Mouse (Mus musculus) intestine, embryonic 15.5 days (tissue): ENCODE data around the gene Tmem87b. TPM values are rescaled to one million over a fixed set of nuclear protein-coding genes. Genes with fewer than 3 reads are reported as not detected.
A peak's percentile ranks its signal among the peaks of the same experiment; 100 is the strongest.

Experiments
- ATAC-seq: fragments of 200-750 bp; cut with Nextera tagmentation; 2 replicates; pipeline ENCODE4 v1.8.0; 2017; ENCODE audit warnings: moderate TSS enrichment, moderate library complexity
- H3K27ac ChIP-seq: fragments of 300-500 bp; sonication (generic); 2 replicates; pipeline ENCODE4 v1.5.1; 2015; ENCODE audit warnings: mild to moderate bottlenecking, inconsistent platforms
- H3K27me3 ChIP-seq: fragments of 300-500 bp; sonication (generic); replicated peaks from 2 replicates; pipeline ENCODE4 v1.6.1; 2015; ENCODE audit warnings: inconsistent platforms
- H3K36me3 ChIP-seq: fragments of 300-500 bp; sonication (generic); 2 replicates; pipeline ENCODE4 v1.6.1; 2015; ENCODE audit warnings: inconsistent platforms
- H3K4me1 ChIP-seq: fragments of 300-500 bp; sonication (generic); replicated peaks from 2 replicates; pipeline ENCODE4 v1.6.1; 2015; ENCODE audit warnings: inconsistent platforms
- H3K4me2 ChIP-seq: fragments of 300-500 bp; sonication (generic); replicated peaks from 2 replicates; pipeline ENCODE4 v1.6.1; 2015; ENCODE audit warnings: mild to moderate bottlenecking, inconsistent platforms
- H3K4me3 ChIP-seq: fragments of 300-500 bp; sonication (generic); replicated peaks from 2 replicates; pipeline ENCODE4 v1.5.1; 2015; ENCODE audit warnings: inconsistent platforms
- H3K9ac ChIP-seq: fragments of 300-500 bp; sonication (generic); 2 replicates; pipeline ENCODE4 v1.6.1; 2015; ENCODE audit warnings: inconsistent platforms
- H3K9me3 ChIP-seq: fragments of 300-500 bp; sonication (generic); 2 replicates; pipeline ENCODE4 v1.6.1; 2016; ENCODE audit warnings: inconsistent platforms
- WGBS: fragments of 180-500 bp; shearing (Covaris S2); methylation state at CpG from one replicate; pipeline ENCODE4 v1.1.7; 2015; 5-methylcytosine and 5-hydroxymethylcytosine counted together
- polyA plus RNA-seq: library from polyadenylated mRNA; unstranded; fragments of >200 nt; fragmentation: Nextera tagmentation; extraction: Ambion mirVana; gene quantifications from 2 replicates; pipeline ENCODE4 v1.2.1, GENCODE M21; 2015

The Tmem87b gene
- polyA plus RNA-seq, 1 experiment from 2014 or later, result 50.7 TPM

- Histone ChIP-seq H3K4me3 (peak within 1 kb of the TSS; percentile 54), H3K9me3 (no peaks in the 10 kb centered on the region), H3K36me3 (no peaks in the 10 kb centered on the region), H3K27me3 (peaks cover 7% of the 10 kb centered on the region), H3K27ac (no peak within 1 kb of the TSS), H3K4me1 (peaks cover 10% of the 10 kb centered on the region; the same call in 1 of the 2 replicates), H3K9ac (peak within 1 kb of the TSS; percentile 56), H3K4me2 (peak within 1 kb of the TSS; percentile 99)
- no peak for ATAC-seq
- 91% methylated on average over 9 of the region's 9 CpGs for WGBS
These were observed 44.7 kb downstream of the Tmem87b start, which contains the start of gene Fbln7 for GRCm38 (mm10) chr2:128862636-128863035. TSS of gene Fbln7 (plus strand) at chr2:128862981.

GRCm38 (mm10) chr2:128863777-128864331 is 45.9 kb downstream of the Tmem87b start:
- Histone ChIP-seq H3K4me1 (peaks cover 10% of the 10 kb centered on the region; the same call in 1 of the 2 replicates), H3K27me3 (peaks cover 7% of the 10 kb centered on the region), H3K9ac (peak overlapping the region; percentile 56), H3K9me3 (no peaks in the 10 kb centered on the region), H3K27ac (no peak overlapping the region), H3K4me3 (peak overlapping the region; percentile 54), H3K36me3 (no peaks in the 10 kb centered on the region), H3K4me2 (peak overlapping the region; percentile 99)
- WGBS, result under 1% methylated on average over 38 of the region's 38 CpGs
- peak; percentile 81 for ATAC-seq

GRCm38 (mm10) chr2:128865061-128865460 is 47.1 kb downstream of the Tmem87b start:
- H3K4me1 ChIP-seq, result peaks cover 10% of the 10 kb centered on the region; the same call in 1 of the 2 replicates
- H3K4me3 ChIP-seq, result no peak overlapping the region
- 0 out of 2 replicates have a peak overlapping the region, but pooled peaks have one; percentile 4 for H3K4me2 ChIP-seq
- no peaks in the 10 kb centered on the region for H3K9me3 ChIP-seq
- H3K9ac ChIP-seq, result no peak overlapping the region
- H3K27ac ChIP-seq, result no peak overlapping the region
- H3K36me3 ChIP-seq, result no peaks in the 10 kb centered on the region
- 30% methylated on average over 3 of the region's 3 CpGs for WGBS
- no peak for ATAC-seq
- H3K27me3 ChIP-seq, result peaks cover 7% of the 10 kb centered on the region

DNA sequence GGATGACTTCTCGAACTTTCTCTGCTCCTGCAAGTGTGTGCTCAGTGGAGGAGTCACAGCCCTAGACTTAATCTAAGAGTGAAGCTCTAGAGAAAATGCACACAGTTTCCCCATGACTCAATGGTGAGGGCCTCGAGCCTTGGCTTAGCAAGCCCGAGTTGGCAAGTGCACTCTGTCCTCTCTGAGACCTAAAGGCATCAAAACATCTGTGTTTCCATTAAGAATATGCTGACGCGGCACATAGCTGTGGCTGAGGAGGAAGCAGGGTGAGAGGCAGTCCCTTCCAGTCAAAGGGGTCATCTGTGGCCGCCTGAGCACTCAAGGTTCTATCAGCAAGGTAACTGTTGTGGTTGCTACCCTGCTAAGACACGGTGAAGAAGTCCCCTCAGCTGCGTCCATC is 53.7 kb downstream of the Tmem87b start:
- no peaks in the 10 kb centered on the region for H3K4me1 ChIP-seq
- H3K27ac ChIP-seq, result no peak overlapping the region
- H3K27me3 ChIP-seq, result no peaks in the 10 kb centered on the region
- H3K9me3 ChIP-seq, result no peaks in the 10 kb centered on the region
- no peak overlapping the region for H3K4me2 ChIP-seq
- no peak overlapping the region for H3K9ac ChIP-seq
- no peak overlapping the region for H3K4me3 ChIP-seq
- no peak for ATAC-seq
- no peaks in the 10 kb centered on the region for H3K36me3 ChIP-seq
- 74% methylated on average over 8 of the region's 8 CpGs for WGBS

DNA sequence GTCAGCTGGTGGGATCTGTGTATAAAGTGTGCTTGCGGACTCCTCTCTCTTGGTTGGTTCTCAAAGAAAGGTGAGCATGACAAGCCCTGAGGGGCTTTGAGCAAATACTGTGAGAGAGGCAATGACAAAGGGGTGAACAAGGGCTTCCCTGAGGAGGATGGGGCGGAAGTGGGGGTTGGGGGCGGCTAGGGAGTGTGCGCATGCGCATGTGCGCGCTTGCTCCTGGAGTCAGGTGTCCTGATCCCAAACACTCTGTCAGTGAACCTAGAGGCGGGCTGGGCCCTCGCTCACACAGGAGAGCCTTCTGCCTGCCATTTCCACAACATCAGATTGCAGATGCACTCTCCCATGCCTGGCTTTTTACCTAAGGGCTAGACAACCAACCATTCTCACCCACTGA is 54.3 kb downstream of the Tmem87b start:
- 93% methylated on average over 9 of the region's 9 CpGs for WGBS
- Histone ChIP-seq H3K4me2 (no peak overlapping the region), H3K9me3 (no peaks in the 10 kb centered on the region), H3K4me3 (no peak overlapping the region), H3K27ac (no peak overlapping the region), H3K9ac (no peak overlapping the region), H3K36me3 (no peaks in the 10 kb centered on the region), H3K4me1 (no peaks in the 10 kb centered on the region), H3K27me3 (no peaks in the 10 kb centered on the region)
- no peak for ATAC-seq

- WGBS, result 80% methylated on average over 8 of the region's 8 CpGs
These were observed 57.6 kb downstream of the Tmem87b start for GRCm38 (mm10) chr2:128875526-128875925.

GRCm38 (mm10) chr2:128881236-128881635 is 63.3 kb downstream of the Tmem87b start:
- Histone ChIP-seq H3K9me3 (no peaks in the 10 kb centered on the region), H3K27me3 (no peaks in the 10 kb centered on the region), H3K4me3 (no peak overlapping the region), H3K4me1 (no peaks in the 10 kb centered on the region), H3K9ac (no peak overlapping the region), H3K4me2 (no peak overlapping the region), H3K36me3 (no peaks in the 10 kb centered on the region), H3K27ac (no peak overlapping the region)
- ATAC-seq, result no peak
- 68% methylated on average over 4 of the region's 4 CpGs for WGBS

More at GRCm38 (mm10) chr2:128875526-128875925, 57.6 kb downstream of the Tmem87b start:
- no peak overlapping the region for H3K4me2 ChIP-seq
- no peak overlapping the region for H3K9ac ChIP-seq
- no peaks in the 10 kb centered on the region for H3K9me3 ChIP-seq
- no peak overlapping the region for H3K4me3 ChIP-seq
- H3K27ac ChIP-seq, result no peak overlapping the region
- no peak for ATAC-seq
- no peaks in the 10 kb centered on the region for H3K36me3 ChIP-seq
- H3K4me1 ChIP-seq, result no peaks in the 10 kb centered on the region
- H3K27me3 ChIP-seq, result no peaks in the 10 kb centered on the region

DNA sequence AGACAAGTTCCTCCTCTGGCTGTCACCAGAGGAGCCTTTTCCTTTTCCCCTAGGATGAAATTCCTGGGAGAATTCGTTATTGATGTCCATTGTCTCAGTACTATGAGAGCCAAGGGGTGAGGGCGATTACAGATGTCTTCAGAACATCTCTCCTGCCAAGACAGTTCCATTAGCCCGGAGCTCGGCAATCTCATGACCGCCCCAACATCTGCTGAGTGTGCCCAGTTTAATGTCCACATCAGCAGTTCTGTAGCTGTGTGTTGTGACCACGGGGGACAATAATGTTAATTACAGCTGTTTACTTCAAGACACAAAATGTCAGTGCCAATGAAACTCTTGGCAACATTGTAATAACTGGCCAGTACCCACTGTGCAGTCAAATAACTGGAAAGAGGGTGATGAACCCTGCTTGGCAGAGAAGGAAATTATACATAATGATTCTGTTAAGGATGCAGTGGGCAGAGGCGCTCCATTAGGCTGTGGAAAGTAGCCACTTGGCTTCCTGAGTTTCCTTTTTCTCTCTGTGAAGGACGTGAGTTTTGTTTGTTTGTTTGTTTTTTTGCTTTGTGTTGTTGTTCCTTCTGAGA is 67.4 kb downstream of the Tmem87b start:
- Histone ChIP-seq H3K9ac (no peak overlapping the region), H3K27ac (no peak overlapping the region), H3K4me3 (no peak overlapping the region), H3K4me1 (no peaks in the 10 kb centered on the region), H3K27me3 (no peaks in the 10 kb centered on the region), H3K4me2 (no peak overlapping the region), H3K9me3 (no peaks in the 10 kb centered on the region), H3K36me3 (no peaks in the 10 kb centered on the region)
- no peak for ATAC-seq
- WGBS, result 83% methylated on average over 8 of the region's 8 CpGs

GRCm38 (mm10) chr2:128887866-128888550 is 70.1 kb downstream of the Tmem87b start:
- 0 out of 2 replicates have a peak, but pooled peaks cover 4% of the 10 kb centered on the region for H3K4me1 ChIP-seq
- WGBS, result 61% methylated on average over 6 of the region's 6 CpGs
- no peak overlapping the region for H3K4me2 ChIP-seq
- no peaks in the 10 kb centered on the region for H3K9me3 ChIP-seq
- H3K27ac ChIP-seq, result no peak overlapping the region
- ATAC-seq, result no peak
- no peak overlapping the region for H3K9ac ChIP-seq
- no peaks in the 10 kb centered on the region for H3K27me3 ChIP-seq
- no peaks in the 10 kb centered on the region for H3K36me3 ChIP-seq
- no peak overlapping the region for H3K4me3 ChIP-seq

- Histone ChIP-seq H3K4me3 (no peak overlapping the region), H3K4me1 (0 out of 2 replicates have a peak, but pooled peaks cover 4% of the 10 kb centered on the region), H3K27me3 (no peaks in the 10 kb centered on the region), H3K9ac (no peak overlapping the region), H3K27ac (no peak overlapping the region), H3K9me3 (no peaks in the 10 kb centered on the region), H3K36me3 (no peaks in the 10 kb centered on the region), H3K4me2 (no peak overlapping the region)
- ATAC-seq, result no peak
- 86% methylated on average over 4 of the region's 4 CpGs for WGBS
These were observed 72.9 kb downstream of the Tmem87b start for GRCm38 (mm10) chr2:128890661-128891335.

GRCm38 (mm10) chr2:128892180-128892721 is 74.3 kb downstream of the Tmem87b start:
- 0 out of 2 replicates have a peak overlapping the region, but pooled peaks have one; percentile 28 for H3K9ac ChIP-seq
- peak; percentile 55 for ATAC-seq

GRCm38 (mm10) chr2:128902843-128903242 is 84.9 kb downstream of the Tmem87b start:
- Histone ChIP-seq H3K27me3 (no peaks in the 10 kb centered on the region), H3K4me1 (no peaks in the 10 kb centered on the region), H3K36me3 (no peaks in the 10 kb centered on the region), H3K9ac (no peak overlapping the region), H3K9me3 (no peaks in the 10 kb centered on the region), H3K4me2 (no peak overlapping the region), H3K27ac (no peak overlapping the region), H3K4me3 (no peak overlapping the region)
- 77% methylated on average over 6 of the region's 6 CpGs for WGBS
- no peak for ATAC-seq

More at GRCm38 (mm10) chr2:128892180-128892721, 74.3 kb downstream of the Tmem87b start:
- Histone ChIP-seq H3K4me1 (0 out of 2 replicates have a peak, but pooled peaks cover 4% of the 10 kb centered on the region), H3K27me3 (no peaks in the 10 kb centered on the region), H3K4me2 (peak overlapping the region; percentile 79), H3K9me3 (no peaks in the 10 kb centered on the region), H3K4me3 (peak overlapping the region; percentile 32), H3K36me3 (no peaks in the 10 kb centered on the region), H3K27ac (no peak overlapping the region)
- WGBS, result 5% methylated on average over 36 of the region's 37 CpGs
